Mouse (Mus musculus): Measurements from ENCODE around the gene Rbp4.

Rbp4 gene

GRCm38 (mm10) chr19:38125219-38125610, at the start of gene Rbp4:
Gene Rbp4 (minus strand): TSS chr19:38125281.
- no peak for DNase-seq (ENCODE audit: low spot score)

- no peak for DNase-seq (ENCODE audit: low spot score)
Observed at GRCm38 (mm10) chr19:38164633-38165032, 39.6 kb upstream of the Rbp4 start.

- DNase-seq (ENCODE audit: low spot score) = no peak
Observed at GRCm38 (mm10) chr19:38161648-38162354, 36.7 kb upstream of the Rbp4 start.

GRCm38 (mm10) chr19:38156243-38156642, 31.2 kb upstream of the Rbp4 start:
- DNase-seq (ENCODE audit: low spot score) = no peak

GRCm38 (mm10) chr19:38143540-38144271, 18.6 kb upstream of the Rbp4 start:
- DNase-seq (ENCODE audit: low spot score) = no peak

GRCm38 (mm10) chr19:38134806-38135205, 9.7 kb upstream of the Rbp4 start:
- DNase-seq (ENCODE audit: low spot score) = no peak

GRCm38 (mm10) chr19:38133986-38134385, 8.9 kb upstream of the Rbp4 start:
- DNase-seq (ENCODE audit: low spot score) = no peak

GRCm38 (mm10) chr19:38132481-38132880, 7.4 kb upstream of the Rbp4 start, which contains the start of gene Pde6c:
Gene Pde6c (plus strand): TSS chr19:38132781.
- no peak for DNase-seq (ENCODE audit: low spot score)

GRCm38 (mm10) chr19:38126656-38127055, 1.6 kb upstream of the Rbp4 start:
- no peak for DNase-seq (ENCODE audit: low spot score)

- no peak for DNase-seq (ENCODE audit: low spot score)
Observed at GRCm38 (mm10) chr19:38124401-38125218, 471 bp downstream of the Rbp4 start.

- DNase-seq (ENCODE audit: low spot score) = no peak
Observed at GRCm38 (mm10) chr19:38123921-38124320, 1.2 kb downstream of the Rbp4 start.

- no peak for DNase-seq (ENCODE audit: low spot score)
Observed at GRCm38 (mm10) chr19:38120123-38120760, 4.8 kb downstream of the Rbp4 start.

- no peak for DNase-seq (ENCODE audit: low spot score)
Observed at GRCm38 (mm10) chr19:38114834-38115491, 10.1 kb downstream of the Rbp4 start.

- no peak for DNase-seq (ENCODE audit: low spot score)
Observed at GRCm38 (mm10) chr19:38112575-38112974, 12.5 kb downstream of the Rbp4 start.

- DNase-seq (ENCODE audit: low spot score) = no peak
Observed at GRCm38 (mm10) chr19:38111056-38111455, 14.0 kb downstream of the Rbp4 start.

GRCm38 (mm10) chr19:38109506-38110242, 15.4 kb downstream of the Rbp4 start:
- no peak for DNase-seq (ENCODE audit: low spot score)

- DNase-seq (ENCODE audit: low spot score) = no peak
Observed at GRCm38 (mm10) chr19:38107871-38108270, 17.2 kb downstream of the Rbp4 start.

- no peak for DNase-seq (ENCODE audit: low spot score)
Observed at GRCm38 (mm10) chr19:38096858-38097758, 28.0 kb downstream of the Rbp4 start, which contains the start of gene Ffar4. Gene Ffar4 (plus strand): TSS chr19:38097071.

- no peak for DNase-seq (ENCODE audit: low spot score)
Observed at GRCm38 (mm10) chr19:38096231-38096630, 28.9 kb downstream of the Rbp4 start.

Measured in ovary, adult 18-20 months (tissue).